26 mouse cellular contexts compared by ENCODE assay signal in the genomic region with DNA sequence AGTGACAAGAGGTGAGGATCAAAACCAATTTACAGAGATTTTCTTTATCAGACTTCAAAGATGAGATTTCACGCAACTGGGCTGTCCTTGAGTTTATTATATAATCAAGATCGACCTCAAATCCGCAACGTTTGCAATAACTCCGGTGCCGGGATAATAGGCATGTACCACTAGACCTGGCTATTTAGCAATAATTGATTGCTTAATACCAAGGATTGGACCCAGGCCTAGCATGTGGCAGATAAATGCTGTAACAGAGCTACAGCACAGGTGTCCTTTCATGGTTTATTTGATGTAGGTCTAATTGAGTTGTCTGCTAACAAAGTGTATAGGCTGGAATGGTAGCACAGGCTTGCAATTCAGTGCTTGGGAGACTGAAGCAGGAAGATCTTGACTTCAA. TPM values are rescaled to one million over a fixed set of nuclear protein-coding genes. Genes with fewer than 3 reads are reported as not detected.
DNase-seq lines count a peak whose midpoint lies in the region; ATAC-seq lines count a peak whose summit lies in the region.
"Had no signal": no experiment of that assay in that cellular context is flagged by ENCODE, and none has a peak within 500 bp of the region (broad histone marks: within the 10 kb centered on the region; RNA-seq: fewer than 3 reads in every experiment).

No protein-coding gene starts in this region.

- H3K4me1 ChIP-seq in limb, embryonic 12.5 days (replicated peaks) = peaks cover 25% of the 10 kb centered on the region
- peaks cover 10% of the 10 kb centered on the region; the same call in 1 of the 2 replicates for H3K4me1 ChIP-seq in limb, embryonic 10.5 days
- peaks cover 22% of the 10 kb centered on the region for H3K4me1 ChIP-seq in limb, embryonic 13.5 days
- no peaks in the 10 kb centered on the region for H3K4me1 ChIP-seq in stomach, embryonic 16.5 days (ENCODE audit: control insufficient read depth, insufficient read depth, low read length)
- H3K4me1 ChIP-seq: heart, embryonic 15.5 days had no signal

- H3K4me2 ChIP-seq in limb, embryonic 12.5 days = no peak overlapping the region
- H3K4me2 ChIP-seq in limb, embryonic 13.5 days (replicated peaks) = no peak overlapping the region
- no peak overlapping the region for H3K4me2 ChIP-seq in stomach, embryonic 16.5 days (ENCODE audit: low read depth, low read length)
- H3K4me2 ChIP-seq: embryonic facial prominence, embryonic 15.5 days; heart, embryonic 11.5 days; heart, embryonic 15.5 days; hindbrain, embryonic 14.5 days had no signal

- H3K27ac ChIP-seq in limb, embryonic 12.5 days = peak overlapping the region; percentile 87
- H3K27ac ChIP-seq in limb, embryonic 10.5 days = no peak overlapping the region
- H3K27ac ChIP-seq in limb, embryonic 13.5 days = peak overlapping the region; percentile 69; the same call in 1 of the 2 replicates
- peak overlapping the region; percentile 97 for H3K27ac ChIP-seq in stomach, embryonic 16.5 days (ENCODE audit: low read length)
- H3K27ac ChIP-seq: embryonic facial prominence, embryonic 15.5 days; forebrain, embryonic 10.5 days; heart, adult 2 months; heart, embryonic 15.5 days; hindbrain, embryonic 10.5 days; hindbrain, embryonic 14.5 days had no signal

- H3K36me3 ChIP-seq in limb, embryonic 12.5 days = no peaks in the 10 kb centered on the region
- no peaks in the 10 kb centered on the region for H3K36me3 ChIP-seq in limb, embryonic 10.5 days
- H3K36me3 ChIP-seq in limb, embryonic 13.5 days = no peaks in the 10 kb centered on the region
- H3K36me3 ChIP-seq in stomach, embryonic 16.5 days (ENCODE audit: control insufficient read depth, insufficient read depth, low read length) = no peaks in the 10 kb centered on the region
- H3K36me3 ChIP-seq: embryonic facial prominence, embryonic 15.5 days; forebrain, embryonic 10.5 days; G1E; heart, embryonic 15.5 days; hindbrain, embryonic 10.5 days had no signal

- H3K27me3 ChIP-seq in limb, embryonic 12.5 days = no peaks in the 10 kb centered on the region
- H3K27me3 ChIP-seq in limb, embryonic 10.5 days (ENCODE audit: low read depth, poor library complexity, severe bottlenecking) = no peaks in the 10 kb centered on the region
- H3K27me3 ChIP-seq in limb, embryonic 13.5 days = no peaks in the 10 kb centered on the region
- no peaks in the 10 kb centered on the region for H3K27me3 ChIP-seq in stomach, embryonic 16.5 days (ENCODE audit: control insufficient read depth, insufficient read depth, low read length)
- H3K27me3 ChIP-seq: embryonic facial prominence, embryonic 15.5 days; heart, embryonic 15.5 days had no signal

- H3K9me3 ChIP-seq in limb, embryonic 12.5 days = no peaks in the 10 kb centered on the region
- H3K9me3 ChIP-seq in limb, embryonic 10.5 days (replicated peaks) = no peaks in the 10 kb centered on the region
- H3K9me3 ChIP-seq in limb, embryonic 13.5 days = no peaks in the 10 kb centered on the region
- no peaks in the 10 kb centered on the region for H3K9me3 ChIP-seq in stomach, embryonic 16.5 days (replicated peaks; ENCODE audit: control insufficient read depth, low read length)
- H3K9me3 ChIP-seq: embryonic facial prominence, embryonic 15.5 days; forebrain, embryonic 10.5 days; G1E; heart, embryonic 15.5 days had no signal

- no peak overlapping the region for H3K4me3 ChIP-seq in limb, embryonic 12.5 days (replicated peaks)
- H3K4me3 ChIP-seq in limb, embryonic 10.5 days = no peak overlapping the region
- H3K4me3 ChIP-seq in limb, embryonic 13.5 days = no peak overlapping the region
- no peak overlapping the region for H3K4me3 ChIP-seq in stomach, embryonic 16.5 days (replicated peaks; ENCODE audit: low read length)
- H3K4me3 ChIP-seq: embryonic facial prominence, embryonic 15.5 days; erythroblast, embryonic 14.5 days; forebrain, embryonic 10.5 days; heart, adult 2 months; heart, embryonic 15.5 days; hindbrain, embryonic 10.5 days had no signal

- no peak overlapping the region for H3K9ac ChIP-seq in limb, embryonic 12.5 days (replicated peaks)
- H3K9ac ChIP-seq in limb, embryonic 13.5 days = no peak overlapping the region
- no peak overlapping the region for H3K9ac ChIP-seq in stomach, embryonic 16.5 days (ENCODE audit: low read length)
- H3K9ac ChIP-seq: embryonic facial prominence, embryonic 15.5 days; heart, embryonic 15.5 days; hindbrain, embryonic 14.5 days had no signal

- WGBS in limb, embryonic 12.5 days = 89% methylated on average over 6 of the region's 6 CpGs
- WGBS in limb, embryonic 10.5 days = 96% methylated on average over 6 of the region's 6 CpGs
- 82% methylated on average over 6 of the region's 6 CpGs for WGBS in limb, embryonic 13.5 days
- WGBS in stomach, embryonic 16.5 days = 85% methylated on average over 6 of the region's 6 CpGs

- DNase-seq in limb, embryonic 10.5 days (ENCODE audit: low spot score) = no peak
- DNase-seq in lung, postnatal 36 days = peak; percentile 56
- DNase-seq in lung, postnatal 25 days (ENCODE audit: low spot score) = no peak
- no peak for DNase-seq in adipocyte (ENCODE audit: low spot score)
- no peak for DNase-seq in spleen, postnatal 10 days (ENCODE audit: low spot score in 2 of 2)
- DNase-seq: adrenal gland, postnatal 25 days; cerebellum, adult 11 months; cerebellum, adult 8-10 months; cerebellum, postnatal 14 days; embryo, embryonic 11 days; gastrocnemius, postnatal 36 days; heart, adult 2 months had no signal

- no peak for ATAC-seq in limb, embryonic 12.5 days (ENCODE audit: insufficient number of reproducible peaks, insufficient read depth, low FRiP score, low TSS enrichment, low read depth)
- no peak for ATAC-seq in limb, embryonic 13.5 days (ENCODE audit: low FRiP score, low read depth)
- ATAC-seq in stomach, embryonic 16.5 days (ENCODE audit: insufficient read depth, low FRiP score) = no peak
- ATAC-seq: CD4-positive, CD25-positive, alpha-beta regulatory T cell, adult 4 months; forebrain, embryonic 14.5 days had no signal

RNA-seq across cellular contexts. Expression of a gene that starts 58.0 kb away (rescaled TPM):
- polyA plus RNA-seq in limb, embryonic 12.5 days (2016; fragmentation: Nextera tagmentation; extraction: Ambion mirVana) = not detected in 2 replicates
- polyA plus RNA-seq in limb, embryonic 10.5 days (2016; fragmentation: Nextera tagmentation; extraction: Ambion mirVana) = not detected in 2 replicates
- not detected in 2 replicates for polyA plus RNA-seq in limb, embryonic 13.5 days (2015; fragmentation: Nextera tagmentation; extraction: Ambion mirVana)
- polyA plus RNA-seq in stomach, embryonic 16.5 days (2015; fragmentation: Nextera tagmentation; extraction: Ambion mirVana) = not detected in 2 replicates
- polyA plus RNA-seq: CD4-positive, CD25-positive, alpha-beta regulatory T cell, adult 4 months; embryonic facial prominence, embryonic 11.5 days; embryonic facial prominence, embryonic 15.5 days; erythroblast, embryonic 14.5 days; forebrain, embryonic 10.5 days; forebrain, embryonic 14.5 days; G1E; heart, embryonic 11.5 days; heart, embryonic 15.5 days; hindbrain, embryonic 10.5 days; hindbrain, embryonic 14.5 days had no signal
